Mouse (Mus musculus) kidney, adult 2 months (tissue): ENCODE measurements at regions not wholly inside any gene's neighbourhood (a gene's known extent, or its start where the extent isn't known, plus 50 kb on each side); places are given as distances from the start of the nearest gene placed in this dataset.

Source experiments
- CTCF ChIP-seq: fragments of 200-500 bp; conservative IDR thresholded peaks from 2 replicates; pipeline ENCODE4 v1.5.1; 2011; ENCODE audit warnings: low read depth, mild to moderate bottlenecking, control low read depth, low read length, moderate library complexity, mixed read lengths; ENCODE audit not compliant: insufficient read depth, insufficient read length
- POLR2A ChIP-seq: fragments of 200-500 bp; IDR thresholded peaks from one replicate; pipeline ENCODE4 v1.6.1; 2011; ENCODE audit warnings: low read depth, low read length, control low read depth

DNA sequence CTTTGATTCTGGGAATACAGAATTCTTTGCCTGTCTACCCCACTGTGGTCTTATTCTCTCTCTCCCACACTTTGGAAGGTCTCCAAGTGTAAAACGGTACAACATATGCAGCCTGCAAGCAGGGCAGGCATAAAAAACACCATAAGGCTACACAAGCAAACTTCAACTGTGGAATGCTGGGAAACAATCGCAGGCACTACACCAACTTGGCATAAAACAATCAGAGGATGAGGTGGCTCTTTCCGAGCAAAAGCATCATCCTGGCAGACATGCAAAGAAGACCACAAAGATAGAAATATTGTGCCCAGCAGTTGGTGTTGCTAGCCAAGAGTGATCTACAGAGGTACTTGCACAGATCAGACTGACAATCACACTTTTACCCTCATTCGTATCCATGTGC, 88.0 kb upstream of the Galnt5 start:
- no peak for TF ChIP-seq CTCF
- no peak for TF ChIP-seq POLR2A
